Mouse (Mus musculus): ENCODE measurements around the gene 1500011B03Rik. TPM values are rescaled to one million over a fixed set of nuclear protein-coding genes. Genes with fewer than 3 reads are reported as not detected.

1500011B03Rik gene
- polyA plus RNA-seq, 1 experiment, result 53.8 TPM

DNA sequence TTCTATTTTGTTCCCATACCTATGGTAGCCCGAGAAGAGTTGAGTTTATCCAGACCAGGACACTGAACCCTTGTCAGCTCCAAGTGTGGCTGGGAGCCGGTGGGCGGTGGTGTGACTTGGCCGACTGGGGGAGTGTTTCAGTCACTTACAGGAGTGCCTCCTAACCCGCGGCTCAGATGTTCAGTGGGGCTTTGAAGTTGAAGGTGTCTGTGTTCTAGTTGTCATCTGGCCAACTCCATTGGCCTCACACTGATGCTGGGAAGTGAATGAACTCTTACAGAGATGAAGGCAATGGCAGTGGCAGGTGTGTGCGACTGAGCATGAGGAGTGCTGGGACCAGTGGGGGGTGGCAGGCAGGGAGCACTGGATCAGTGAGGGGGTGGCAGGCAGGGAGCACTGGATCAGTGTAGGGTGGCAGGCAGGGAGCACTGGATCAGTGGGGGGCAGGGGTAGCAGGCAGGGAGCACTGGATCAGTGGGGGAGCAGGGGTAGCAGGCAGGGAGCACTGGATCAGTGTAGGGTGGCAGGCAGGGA, 43.2 kb downstream of the 1500011B03Rik start:
- Histone ChIP-seq H3K27me3 (ENCODE audit: control insufficient read depth, insufficient read depth, low read length) (no peaks in the 10 kb centered on the region), H3K36me3 (ENCODE audit: control insufficient read depth, insufficient read depth, low read length) (no peaks in the 10 kb centered on the region), H3K4me3 (ENCODE audit: control insufficient read depth, insufficient read depth, low read length) (no peak overlapping the region), H3K27ac (ENCODE audit: control insufficient read depth, insufficient read depth, low read length) (no peak overlapping the region), H3K4me1 (replicated peaks; ENCODE audit: control insufficient read depth, insufficient read depth, low read length) (peaks cover 75% of the 10 kb centered on the region)
- no peak for TF ChIP-seq POLR2A (IDR thresholded peaks at IDR 0.05; ENCODE audit: control insufficient read depth, extremely low read depth, insufficient read depth, low read length, poor library complexity)
- TF ChIP-seq CTCF (IDR thresholded peaks at IDR 0.05; ENCODE audit: borderline replicate concordance, control insufficient read depth, extremely low read depth, insufficient read depth, low read length, poor library complexity), result 0 out of 2 replicates have a peak, but pooled peaks have one; percentile 2
- 8% methylated on average over 7 of the region's 7 CpGs for WGBS
- peak; percentile 35 for DNase-seq

DNA sequence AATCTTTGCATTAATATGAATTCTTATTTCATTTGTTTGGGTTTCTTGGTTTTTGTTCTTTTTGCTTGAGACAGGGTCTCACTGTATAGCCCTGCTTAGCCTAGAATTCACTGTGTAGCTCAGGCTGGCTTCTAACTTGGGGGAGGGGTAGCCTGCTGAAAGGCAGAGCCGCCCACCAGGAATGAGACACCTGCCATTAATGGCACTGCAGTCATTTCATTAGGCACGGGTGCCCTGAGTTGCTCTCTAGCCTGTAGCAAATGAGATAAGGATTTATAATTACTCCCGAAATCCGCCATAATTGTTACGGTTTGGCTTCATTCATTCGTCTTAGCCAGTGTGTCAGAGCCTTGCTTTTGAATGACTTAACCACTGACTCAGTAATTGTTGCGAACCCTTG, 47.1 kb downstream of the 1500011B03Rik start:
- TF ChIP-seq CTCF (IDR thresholded peaks at IDR 0.05; ENCODE audit: borderline replicate concordance, control insufficient read depth, extremely low read depth, insufficient read depth, low read length, poor library complexity), result no peak
- no peak for TF ChIP-seq POLR2A (IDR thresholded peaks at IDR 0.05; ENCODE audit: control insufficient read depth, extremely low read depth, insufficient read depth, low read length, poor library complexity)
- 43% methylated on average over 7 of the region's 7 CpGs for WGBS
- Histone ChIP-seq H3K27me3 (ENCODE audit: control insufficient read depth, insufficient read depth, low read length) (no peaks in the 10 kb centered on the region), H3K27ac (ENCODE audit: control insufficient read depth, insufficient read depth, low read length) (no peak overlapping the region), H3K4me3 (ENCODE audit: control insufficient read depth, insufficient read depth, low read length) (no peak overlapping the region), H3K36me3 (ENCODE audit: control insufficient read depth, insufficient read depth, low read length) (no peaks in the 10 kb centered on the region), H3K4me1 (replicated peaks; ENCODE audit: control insufficient read depth, insufficient read depth, low read length) (peaks cover 50% of the 10 kb centered on the region)
- DNase-seq, result no peak

DNA sequence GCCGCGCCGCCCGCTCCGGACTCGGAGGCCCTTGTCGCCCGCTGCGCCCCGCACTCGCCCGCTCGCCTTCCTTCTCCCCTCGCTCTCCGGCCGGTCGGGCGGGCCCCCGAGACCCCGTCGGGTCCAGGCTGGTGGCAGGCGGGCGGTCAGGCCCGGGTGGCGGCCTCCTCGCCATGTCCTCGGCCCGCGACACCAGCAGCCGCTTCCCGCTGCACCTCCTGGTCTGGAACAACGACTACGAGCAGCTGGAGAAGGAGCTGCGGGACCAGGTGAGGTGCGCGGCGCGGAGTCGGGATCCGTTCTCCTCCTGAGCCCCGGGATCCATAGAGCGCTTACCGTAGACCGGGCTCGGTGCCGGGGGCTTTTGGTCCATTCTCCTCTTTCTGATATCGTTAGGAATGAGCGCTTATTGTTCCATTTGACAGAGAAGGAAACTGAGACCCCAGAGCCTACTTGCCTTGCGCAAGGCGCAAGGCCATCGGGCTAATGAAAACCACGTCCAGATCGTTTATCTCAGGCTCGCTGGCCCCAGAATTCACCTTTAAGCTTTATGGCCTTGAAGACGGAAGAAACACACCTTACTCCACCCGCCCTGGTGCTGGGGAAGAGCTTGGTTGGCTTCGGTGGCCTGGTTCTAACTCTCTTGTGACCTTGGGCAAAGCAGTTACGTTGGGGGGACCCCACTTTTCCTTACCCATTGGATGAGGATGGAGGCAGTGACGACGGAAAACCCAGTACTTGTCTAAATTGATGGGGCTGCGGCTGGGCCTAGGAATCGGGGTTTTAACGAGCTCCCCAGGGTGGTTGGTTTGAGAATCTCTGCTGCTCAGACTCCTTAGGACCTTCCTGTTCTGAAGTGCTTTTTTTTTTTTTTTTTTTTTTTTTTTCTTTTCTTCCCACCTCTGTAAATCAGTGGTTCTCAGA, 48.0 kb downstream of the 1500011B03Rik start, which contains the start of gene Git2:
Git2 (minus strand) TSS at position 462 of the 924 bp plus-strand sequence.
- peaks cover 42% of the 10 kb centered on the region for H3K4me1 ChIP-seq (replicated peaks; ENCODE audit: control insufficient read depth, insufficient read depth, low read length)
- peak; percentile 29 for DNase-seq
- H3K27ac ChIP-seq (ENCODE audit: control insufficient read depth, insufficient read depth, low read length), result peak within 1 kb of the TSS; percentile 68; the same call in 1 of the 2 replicates
- H3K4me3 ChIP-seq (ENCODE audit: control insufficient read depth, insufficient read depth, low read length), result peak within 1 kb of the TSS; percentile 93
- TF ChIP-seq CTCF (IDR thresholded peaks at IDR 0.05; ENCODE audit: borderline replicate concordance, control insufficient read depth, extremely low read depth, insufficient read depth, low read length, poor library complexity) (no peak), POLR2A (IDR thresholded peaks at IDR 0.05; ENCODE audit: control insufficient read depth, extremely low read depth, insufficient read depth, low read length, poor library complexity) (no peak; the same call in 1 of the 2 replicates)
- no peaks in the 10 kb centered on the region for H3K36me3 ChIP-seq (ENCODE audit: control insufficient read depth, insufficient read depth, low read length)
- WGBS, result 1% methylated on average over 63 of the region's 63 CpGs
- H3K27me3 ChIP-seq (ENCODE audit: control insufficient read depth, insufficient read depth, low read length), result no peaks in the 10 kb centered on the region

DNA sequence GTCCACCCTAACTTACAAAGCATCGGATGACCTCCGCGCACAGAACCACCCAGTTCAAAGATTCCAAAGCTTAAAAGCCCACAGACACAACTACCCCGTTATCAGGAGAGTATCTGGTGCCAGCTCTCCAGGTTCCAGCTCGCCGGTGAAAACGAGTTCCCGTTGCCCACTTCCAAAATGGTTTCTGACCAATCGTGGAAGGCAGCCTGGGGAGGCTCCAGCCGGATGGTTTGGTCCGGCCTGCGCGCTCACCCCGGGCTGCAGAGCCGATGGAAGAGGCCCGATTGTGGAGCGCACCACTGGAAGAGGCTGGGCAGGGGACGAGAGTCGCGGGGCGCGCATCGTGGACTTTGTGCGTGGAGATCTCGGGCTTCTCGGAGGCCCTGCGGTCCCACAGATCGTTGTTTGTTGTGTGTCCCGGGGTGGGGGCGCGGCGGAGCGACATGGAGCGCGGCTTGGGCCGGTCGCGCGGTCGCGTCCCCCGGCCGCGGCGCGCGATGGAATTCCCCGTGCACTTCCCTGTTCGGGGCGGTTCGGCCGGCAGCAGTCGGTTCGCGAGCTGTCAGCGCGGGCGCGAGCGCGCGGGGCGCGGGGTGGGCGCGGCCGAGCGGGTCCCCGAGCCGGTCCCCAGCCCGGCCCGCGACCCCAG, 48.7 kb downstream of the 1500011B03Rik start, which contains the start of gene Ankrd13a:
Ankrd13a (plus strand) TSS at position 275 of the 649 bp plus-strand sequence.
- peaks cover 41% of the 10 kb centered on the region for H3K4me1 ChIP-seq (replicated peaks; ENCODE audit: control insufficient read depth, insufficient read depth, low read length)
- peak; percentile 82 for DNase-seq
- peak within 1 kb of the TSS; percentile 68 for H3K27ac ChIP-seq (ENCODE audit: control insufficient read depth, insufficient read depth, low read length)
- H3K27me3 ChIP-seq (ENCODE audit: control insufficient read depth, insufficient read depth, low read length), result no peaks in the 10 kb centered on the region
- under 1% methylated on average over 73 of the region's 73 CpGs for WGBS
- no peak for TF ChIP-seq CTCF (IDR thresholded peaks at IDR 0.05; ENCODE audit: borderline replicate concordance, control insufficient read depth, extremely low read depth, insufficient read depth, low read length, poor library complexity)
- TF ChIP-seq POLR2A (IDR thresholded peaks at IDR 0.05; ENCODE audit: control insufficient read depth, extremely low read depth, insufficient read depth, low read length, poor library complexity), result no peak; the same call in none of the 2 replicates
- H3K36me3 ChIP-seq (ENCODE audit: control insufficient read depth, insufficient read depth, low read length), result no peaks in the 10 kb centered on the region
- peak within 1 kb of the TSS; percentile 93 for H3K4me3 ChIP-seq (ENCODE audit: control insufficient read depth, insufficient read depth, low read length)

DNA sequence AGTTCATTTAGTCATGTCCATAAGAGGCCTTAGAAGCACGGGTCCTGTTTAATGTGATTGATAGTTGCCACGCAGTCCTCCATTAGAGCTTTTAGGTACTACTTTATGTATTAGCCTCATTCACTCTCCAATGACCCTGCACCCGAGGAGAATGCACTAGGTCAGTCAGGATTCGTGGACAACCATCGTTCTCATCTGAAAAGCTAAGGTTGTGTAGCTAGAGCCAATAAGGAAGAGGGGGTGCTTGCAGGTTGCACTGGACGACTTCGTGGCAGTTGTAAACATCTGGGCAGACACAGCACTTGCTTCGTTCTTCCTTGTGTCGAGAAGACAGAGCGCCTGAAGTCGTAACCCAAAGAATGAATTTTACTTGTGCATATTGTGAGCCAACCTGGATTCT, 49.5 kb downstream of the 1500011B03Rik start:
- no peak for TF ChIP-seq POLR2A (IDR thresholded peaks at IDR 0.05; ENCODE audit: control insufficient read depth, extremely low read depth, insufficient read depth, low read length, poor library complexity)
- no peak for TF ChIP-seq CTCF (IDR thresholded peaks at IDR 0.05; ENCODE audit: borderline replicate concordance, control insufficient read depth, extremely low read depth, insufficient read depth, low read length, poor library complexity)
- peak; percentile 51 for DNase-seq
- Histone ChIP-seq H3K4me3 (ENCODE audit: control insufficient read depth, insufficient read depth, low read length) (peak overlapping the region; percentile 93), H3K36me3 (ENCODE audit: control insufficient read depth, insufficient read depth, low read length) (no peaks in the 10 kb centered on the region), H3K27me3 (ENCODE audit: control insufficient read depth, insufficient read depth, low read length) (no peaks in the 10 kb centered on the region), H3K4me1 (replicated peaks; ENCODE audit: control insufficient read depth, insufficient read depth, low read length) (peaks cover 35% of the 10 kb centered on the region), H3K27ac (ENCODE audit: control insufficient read depth, insufficient read depth, low read length) (peak overlapping the region; percentile 68)
- under 1% methylated on average over 11 of the region's 11 CpGs for WGBS

DNA sequence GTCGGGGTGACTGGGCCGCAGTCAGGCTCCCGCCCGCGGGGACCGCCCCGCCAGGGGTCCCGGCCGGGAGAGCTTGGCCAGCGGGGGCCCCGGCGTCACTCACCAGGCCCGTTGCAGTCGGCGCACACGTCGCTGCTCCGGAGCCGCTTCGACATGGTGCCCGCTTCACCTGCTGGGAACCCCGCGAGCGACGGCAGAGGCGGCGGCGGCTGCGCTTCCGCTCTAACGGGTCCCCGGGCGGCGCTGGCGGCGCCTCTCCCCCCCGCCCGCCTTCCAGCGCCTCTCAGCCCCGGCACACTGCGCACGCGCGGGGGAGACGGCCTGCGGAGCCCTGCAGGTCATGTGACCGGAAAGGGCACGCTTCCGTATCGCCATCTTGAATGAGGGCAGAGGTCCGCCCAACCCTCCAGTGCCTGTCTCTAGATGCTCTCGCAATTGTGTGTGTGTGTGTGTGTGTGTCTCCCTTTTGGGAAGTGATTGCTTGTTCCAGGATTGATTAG, 50.0 kb downstream of the 1500011B03Rik start:
- Histone ChIP-seq H3K36me3 (ENCODE audit: control insufficient read depth, insufficient read depth, low read length) (no peaks in the 10 kb centered on the region), H3K27ac (ENCODE audit: control insufficient read depth, insufficient read depth, low read length) (peak overlapping the region; percentile 17), H3K4me3 (ENCODE audit: control insufficient read depth, insufficient read depth, low read length) (peak overlapping the region; percentile 75), H3K4me1 (replicated peaks; ENCODE audit: control insufficient read depth, insufficient read depth, low read length) (peaks cover 31% of the 10 kb centered on the region), H3K27me3 (ENCODE audit: control insufficient read depth, insufficient read depth, low read length) (no peaks in the 10 kb centered on the region)
- under 1% methylated on average over 52 of the region's 52 CpGs for WGBS
- peak; percentile 99 for DNase-seq
- TF ChIP-seq POLR2A (IDR thresholded peaks at IDR 0.05; ENCODE audit: control insufficient read depth, extremely low read depth, insufficient read depth, low read length, poor library complexity) (peak; percentile 86), CTCF (IDR thresholded peaks at IDR 0.05; ENCODE audit: borderline replicate concordance, control insufficient read depth, extremely low read depth, insufficient read depth, low read length, poor library complexity) (no peak)
